Mouse (Mus musculus): ENCODE measurements around the gene Amer2.
"Not testable (repeated sequence)": the region's sequence is repeated elsewhere in the genome, so short reads cannot be mapped to it uniquely, and the experiment has no call there.

Amer2 gene

GRCm38 (mm10) chr14:60372821-60373309 is at the start of gene Amer2:
Gene Amer2, plus strand, starts transcription at chr14:60373259.
- TF ChIP-seq CTCF (conservative IDR thresholded peaks at IDR 0.05; ENCODE audit: low read length) (no peak), NANOG (IDR thresholded peaks at IDR 0.05; ENCODE audit: borderline replicate concordance, low read length) (no peak), POU5F1 (IDR thresholded peaks at IDR 0.05; ENCODE audit: borderline replicate concordance, low read length) (no peak)
- peaks cover 39% of the 10 kb centered on the region for H3K27me3 ChIP-seq (ENCODE audit: insufficient read depth, low read length)
- H3K9me3 ChIP-seq (ENCODE audit: low read length): peaks cover 12% of the 10 kb centered on the region; the same call in 1 of the 2 replicates
- no peaks in the 10 kb centered on the region for H3K36me3 ChIP-seq (ENCODE audit: insufficient read depth, low read length)
- peaks cover 20% of the 10 kb centered on the region for H3K4me1 ChIP-seq (replicated peaks; ENCODE audit: low read depth, low read length)
- no peak within 1 kb of the TSS for H3K4me3 ChIP-seq (replicated peaks; ENCODE audit: low read length)

- not testable (repeated sequence) for H3K4me3 ChIP-seq (replicated peaks; ENCODE audit: low read length); H3K36me3 ChIP-seq (ENCODE audit: insufficient read depth, low read length); H3K4me1 ChIP-seq (replicated peaks; ENCODE audit: low read depth, low read length); H3K9me3 ChIP-seq (ENCODE audit: low read length); H3K27me3 ChIP-seq (ENCODE audit: insufficient read depth, low read length)
Observed at GRCm38 (mm10) chr14:60340001-60340400, 33.1 kb upstream of the Amer2 start.

GRCm38 (mm10) chr14:60340570-60340969 is 32.5 kb upstream of the Amer2 start:
- no peaks in the 10 kb centered on the region for H3K4me1 ChIP-seq (replicated peaks; ENCODE audit: low read depth, low read length)
- H3K4me3 ChIP-seq (replicated peaks; ENCODE audit: low read length): no peak overlapping the region
- H3K9me3 ChIP-seq (ENCODE audit: low read length): no peaks in the 10 kb centered on the region
- H3K36me3 ChIP-seq (ENCODE audit: insufficient read depth, low read length): no peaks in the 10 kb centered on the region
- TF ChIP-seq NANOG (IDR thresholded peaks at IDR 0.05; ENCODE audit: borderline replicate concordance, low read length) (no peak), CTCF (conservative IDR thresholded peaks at IDR 0.05; ENCODE audit: low read length) (no peak), POU5F1 (IDR thresholded peaks at IDR 0.05; ENCODE audit: borderline replicate concordance, low read length) (no peak)
- H3K27me3 ChIP-seq (ENCODE audit: insufficient read depth, low read length): 0 out of 2 replicates have a peak, but pooled peaks cover 2% of the 10 kb centered on the region

GRCm38 (mm10) chr14:60345326-60345876 is 27.7 kb upstream of the Amer2 start:
- Histone ChIP-seq H3K27me3 (ENCODE audit: insufficient read depth, low read length) (peaks cover 7% of the 10 kb centered on the region; the same call in 1 of the 2 replicates), H3K9me3 (ENCODE audit: low read length) (no peaks in the 10 kb centered on the region), H3K4me1 (replicated peaks; ENCODE audit: low read depth, low read length) (no peaks in the 10 kb centered on the region), H3K36me3 (ENCODE audit: insufficient read depth, low read length) (no peaks in the 10 kb centered on the region), H3K4me3 (replicated peaks; ENCODE audit: low read length) (no peak overlapping the region)
- TF ChIP-seq POU5F1 (IDR thresholded peaks at IDR 0.05; ENCODE audit: borderline replicate concordance, low read length) (no peak), NANOG (IDR thresholded peaks at IDR 0.05; ENCODE audit: borderline replicate concordance, low read length) (no peak), CTCF (conservative IDR thresholded peaks at IDR 0.05; ENCODE audit: low read length) (no peak)

- Histone ChIP-seq H3K36me3 (ENCODE audit: insufficient read depth, low read length) (no peaks in the 10 kb centered on the region), H3K4me1 (replicated peaks; ENCODE audit: low read depth, low read length) (no peaks in the 10 kb centered on the region), H3K4me3 (replicated peaks; ENCODE audit: low read length) (no peak overlapping the region), H3K27me3 (ENCODE audit: insufficient read depth, low read length) (peaks cover 6% of the 10 kb centered on the region; the same call in 1 of the 2 replicates), H3K9me3 (ENCODE audit: low read length) (no peaks in the 10 kb centered on the region)
- TF ChIP-seq CTCF (conservative IDR thresholded peaks at IDR 0.05; ENCODE audit: low read length) (no peak), NANOG (IDR thresholded peaks at IDR 0.05; ENCODE audit: borderline replicate concordance, low read length) (no peak), POU5F1 (IDR thresholded peaks at IDR 0.05; ENCODE audit: borderline replicate concordance, low read length) (no peak)
Observed at GRCm38 (mm10) chr14:60358347-60358746, 14.7 kb upstream of the Amer2 start.

- Histone ChIP-seq H3K36me3 (ENCODE audit: insufficient read depth, low read length) (no peaks in the 10 kb centered on the region), H3K4me3 (replicated peaks; ENCODE audit: low read length) (no peak overlapping the region), H3K4me1 (replicated peaks; ENCODE audit: low read depth, low read length) (no peaks in the 10 kb centered on the region), H3K27me3 (ENCODE audit: insufficient read depth, low read length) (peaks cover 8% of the 10 kb centered on the region; the same call in 1 of the 2 replicates), H3K9me3 (ENCODE audit: low read length) (no peaks in the 10 kb centered on the region)
- TF ChIP-seq POU5F1 (IDR thresholded peaks at IDR 0.05; ENCODE audit: borderline replicate concordance, low read length): no peak
- no peak for TF ChIP-seq CTCF (conservative IDR thresholded peaks at IDR 0.05; ENCODE audit: low read length)
- TF ChIP-seq NANOG (IDR thresholded peaks at IDR 0.05; ENCODE audit: borderline replicate concordance, low read length): no peak
Observed at GRCm38 (mm10) chr14:60361380-60362212, 11.5 kb upstream of the Amer2 start.

GRCm38 (mm10) chr14:60366729-60367128 is 6.3 kb upstream of the Amer2 start:
- Histone ChIP-seq H3K27me3 (ENCODE audit: insufficient read depth, low read length) (peaks cover 17% of the 10 kb centered on the region), H3K4me1 (replicated peaks; ENCODE audit: low read depth, low read length) (peaks cover 16% of the 10 kb centered on the region), H3K36me3 (ENCODE audit: insufficient read depth, low read length) (no peaks in the 10 kb centered on the region), H3K4me3 (replicated peaks; ENCODE audit: low read length) (no peak overlapping the region), H3K9me3 (ENCODE audit: low read length) (peaks cover 4% of the 10 kb centered on the region; the same call in 1 of the 2 replicates)
- TF ChIP-seq NANOG (IDR thresholded peaks at IDR 0.05; ENCODE audit: borderline replicate concordance, low read length) (no peak), POU5F1 (IDR thresholded peaks at IDR 0.05; ENCODE audit: borderline replicate concordance, low read length) (no peak), CTCF (conservative IDR thresholded peaks at IDR 0.05; ENCODE audit: low read length) (no peak)

GRCm38 (mm10) chr14:60368769-60369666 is 4.0 kb upstream of the Amer2 start:
- H3K27me3 ChIP-seq (ENCODE audit: insufficient read depth, low read length): peaks cover 20% of the 10 kb centered on the region
- H3K36me3 ChIP-seq (ENCODE audit: insufficient read depth, low read length): no peaks in the 10 kb centered on the region
- H3K4me1 ChIP-seq (replicated peaks; ENCODE audit: low read depth, low read length): peaks cover 16% of the 10 kb centered on the region
- no peak for TF ChIP-seq CTCF (conservative IDR thresholded peaks at IDR 0.05; ENCODE audit: low read length)
- no peak for TF ChIP-seq POU5F1 (IDR thresholded peaks at IDR 0.05; ENCODE audit: borderline replicate concordance, low read length)
- no peak for TF ChIP-seq NANOG (IDR thresholded peaks at IDR 0.05; ENCODE audit: borderline replicate concordance, low read length)
- no peak overlapping the region for H3K4me3 ChIP-seq (replicated peaks; ENCODE audit: low read length)
- peaks cover 4% of the 10 kb centered on the region; the same call in 1 of the 2 replicates for H3K9me3 ChIP-seq (ENCODE audit: low read length)
